Mouse (Mus musculus) cerebellum, adult 9-10 months (tissue): Measurements from ENCODE around the gene Ing1.

Source experiments
- DNase-seq: peaks from one replicate; pipeline ENCODE4 v3.0.0; 2022

Gene Ing1

DNA sequence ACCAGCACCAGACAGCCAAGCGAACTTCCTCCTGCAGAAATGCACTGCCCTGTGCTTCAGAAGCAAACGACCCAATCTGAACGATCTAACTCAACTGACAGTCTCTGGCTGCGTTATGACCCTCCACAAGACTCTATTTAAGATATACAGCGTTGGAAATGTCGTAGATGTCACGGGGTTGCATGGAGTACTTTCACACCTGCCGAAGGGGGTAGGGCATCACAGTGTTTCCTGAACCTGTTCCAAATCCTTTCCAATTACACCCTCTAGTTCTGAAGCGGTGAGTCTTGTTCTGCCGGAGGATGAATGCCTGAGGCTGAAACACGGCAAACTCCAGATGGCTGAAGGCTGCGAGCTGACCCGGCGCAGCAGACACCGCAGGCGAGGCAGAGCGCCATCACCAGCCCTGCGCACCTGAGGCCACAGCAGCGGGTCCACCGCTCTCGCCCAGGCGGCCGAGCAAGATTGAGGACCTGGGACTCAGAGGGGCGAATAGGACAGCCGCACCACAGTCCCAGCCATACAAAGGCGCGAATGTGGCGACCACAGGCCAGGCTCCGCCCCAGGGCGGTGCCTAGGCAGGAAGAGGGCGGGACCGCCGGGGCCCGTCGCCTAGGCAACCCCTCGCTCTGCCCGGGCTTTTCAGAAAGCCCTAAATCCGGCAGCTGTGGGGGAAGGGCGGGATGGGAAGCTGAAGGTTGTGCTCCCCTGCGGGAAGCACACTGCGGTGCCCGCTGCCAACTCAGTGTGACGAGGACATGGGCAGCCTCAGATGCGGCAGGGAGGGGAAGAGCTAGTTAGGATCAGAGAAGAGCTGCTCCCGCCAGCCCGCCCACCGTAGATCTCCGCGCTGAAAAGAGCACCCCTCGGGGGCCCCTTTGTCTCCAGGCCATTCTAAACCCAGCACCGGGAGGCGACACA is at the start of gene Ing1:
Ing1 (plus strand) TSS at position 773 of the 921 bp plus-strand sequence.
- DNase-seq, result peak; percentile 95

DNA sequence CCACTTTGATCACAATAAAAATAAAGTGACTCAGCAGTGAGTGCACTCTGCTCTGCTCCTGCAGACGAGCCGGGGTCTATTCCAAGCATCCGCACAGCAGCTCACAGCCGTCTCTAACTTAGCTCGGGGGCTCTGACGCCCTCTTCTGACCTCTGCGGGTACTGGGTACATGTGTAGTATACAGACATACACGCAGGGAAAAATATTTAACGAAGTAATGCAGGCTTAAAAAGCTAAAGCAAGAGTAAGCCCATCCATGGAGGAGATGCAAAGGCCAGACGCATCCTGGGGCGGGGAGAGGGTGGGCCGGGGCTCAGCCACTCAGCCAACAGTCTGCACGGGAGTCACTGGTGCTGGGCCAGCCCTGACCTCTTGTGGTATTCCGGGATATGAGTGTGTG is 49.3 kb upstream of the Ing1 start:
- no peak for DNase-seq

DNA sequence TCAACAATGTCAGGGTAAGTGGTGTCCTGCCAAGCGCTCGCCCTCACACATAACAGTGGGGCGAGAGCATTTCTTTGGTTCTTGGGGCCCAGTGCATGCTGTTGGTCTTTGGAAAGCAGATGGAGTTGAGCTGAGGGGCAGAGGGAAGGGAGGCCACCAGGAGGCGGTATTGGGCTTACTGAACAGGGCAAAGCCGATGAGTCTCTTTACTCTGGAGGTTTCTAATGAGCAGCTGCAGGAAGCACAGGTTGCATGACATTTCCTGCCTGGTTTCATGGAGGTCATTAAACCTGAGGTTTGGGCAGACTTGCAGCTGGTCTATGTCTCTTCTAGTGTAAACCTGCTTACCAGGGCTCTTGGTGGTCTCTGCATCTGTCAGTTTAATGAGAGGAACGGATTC is 48.6 kb upstream of the Ing1 start:
- peak; percentile 34 for DNase-seq

DNA sequence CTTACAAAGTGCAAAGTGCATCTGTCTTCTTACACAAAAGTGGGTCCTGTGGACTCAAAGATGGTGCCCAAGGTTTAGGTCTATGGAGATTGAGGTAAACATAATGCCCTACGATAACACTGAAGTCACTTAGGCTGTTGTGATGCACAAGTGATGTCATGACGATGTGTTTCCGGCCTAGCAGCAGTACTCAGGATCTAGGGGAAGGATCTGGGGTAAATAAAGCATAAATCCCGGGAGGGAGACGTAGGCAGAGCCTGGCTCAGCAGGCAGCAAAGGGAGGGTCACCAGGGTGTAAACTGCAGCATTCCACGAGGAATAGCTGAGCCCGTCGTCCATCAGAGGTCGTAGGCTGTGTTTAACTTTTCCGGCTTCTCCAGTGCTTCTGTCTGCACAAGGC is 46.5 kb upstream of the Ing1 start:
- DNase-seq, result no peak

- DNase-seq, result no peak
Measured at GRCm38 (mm10) chr8:11510971-11511370, 44.4 kb upstream of the Ing1 start.

- no peak for DNase-seq
Measured at GRCm38 (mm10) chr8:11512711-11513110, 42.7 kb upstream of the Ing1 start.

GRCm38 (mm10) chr8:11513247-11513646 is 42.1 kb upstream of the Ing1 start:
- no peak for DNase-seq

- no peak for DNase-seq
Measured at GRCm38 (mm10) chr8:11516292-11516691, 39.1 kb upstream of the Ing1 start.

- no peak for DNase-seq
Measured at GRCm38 (mm10) chr8:11517366-11518055, 37.9 kb upstream of the Ing1 start.

GRCm38 (mm10) chr8:11518056-11518396 is 37.3 kb upstream of the Ing1 start:
- no peak for DNase-seq

- no peak for DNase-seq
Measured at GRCm38 (mm10) chr8:11518676-11519075, 36.7 kb upstream of the Ing1 start.

- DNase-seq, result no peak
Measured at GRCm38 (mm10) chr8:11523331-11523730, 32.0 kb upstream of the Ing1 start.

- no peak for DNase-seq
Measured at GRCm38 (mm10) chr8:11530155-11530770, 25.1 kb upstream of the Ing1 start.

GRCm38 (mm10) chr8:11530849-11531248 is 24.5 kb upstream of the Ing1 start:
- DNase-seq, result no peak

- no peak for DNase-seq
Measured at GRCm38 (mm10) chr8:11534494-11534893, 20.9 kb upstream of the Ing1 start.

- no peak for DNase-seq
Measured at GRCm38 (mm10) chr8:11539049-11539448, 16.3 kb upstream of the Ing1 start.

GRCm38 (mm10) chr8:11540182-11540581 is 15.2 kb upstream of the Ing1 start:
- DNase-seq, result no peak

DNA sequence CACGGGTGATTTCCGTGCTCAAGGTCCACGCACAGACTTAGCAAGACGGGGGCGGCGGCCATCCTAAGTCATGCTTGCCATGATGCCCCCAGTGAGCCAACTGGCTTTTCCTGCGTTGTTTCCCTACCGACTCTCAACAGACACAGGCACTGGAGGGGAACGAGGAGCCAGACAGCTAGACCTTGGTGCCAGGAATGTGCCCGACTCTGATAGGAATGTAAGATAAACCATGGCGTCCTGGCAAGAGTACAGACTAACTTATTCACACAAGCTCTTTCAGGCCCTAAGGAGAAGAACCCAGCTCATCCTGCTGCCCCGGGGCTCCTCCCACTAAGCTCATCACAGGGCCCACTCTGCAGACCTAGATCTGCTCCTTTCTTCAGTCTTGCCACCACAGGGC is 13.3 kb upstream of the Ing1 start:
- no peak for DNase-seq

GRCm38 (mm10) chr8:11542866-11543265 is 12.5 kb upstream of the Ing1 start:
- DNase-seq, result no peak

DNA sequence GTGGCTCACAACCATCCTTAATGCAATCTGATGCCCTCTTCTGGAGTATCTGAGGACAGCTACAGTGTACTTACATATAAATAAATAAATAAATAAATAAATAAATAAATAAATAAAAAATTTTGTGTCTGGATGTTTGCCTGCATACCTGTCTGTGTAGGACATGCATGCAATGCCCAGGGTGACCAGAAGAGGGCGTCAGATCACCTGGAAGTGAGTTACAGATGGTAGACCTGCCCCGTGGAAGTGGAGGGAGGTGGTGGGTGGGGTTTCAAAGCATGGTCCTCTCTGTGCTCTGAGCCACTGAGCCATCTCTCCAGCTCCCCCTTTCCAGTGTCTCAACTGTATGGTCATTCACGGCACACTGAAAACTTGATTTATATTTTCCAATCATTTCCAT is 11.0 kb upstream of the Ing1 start:
- peak; percentile 51 for DNase-seq

DNA sequence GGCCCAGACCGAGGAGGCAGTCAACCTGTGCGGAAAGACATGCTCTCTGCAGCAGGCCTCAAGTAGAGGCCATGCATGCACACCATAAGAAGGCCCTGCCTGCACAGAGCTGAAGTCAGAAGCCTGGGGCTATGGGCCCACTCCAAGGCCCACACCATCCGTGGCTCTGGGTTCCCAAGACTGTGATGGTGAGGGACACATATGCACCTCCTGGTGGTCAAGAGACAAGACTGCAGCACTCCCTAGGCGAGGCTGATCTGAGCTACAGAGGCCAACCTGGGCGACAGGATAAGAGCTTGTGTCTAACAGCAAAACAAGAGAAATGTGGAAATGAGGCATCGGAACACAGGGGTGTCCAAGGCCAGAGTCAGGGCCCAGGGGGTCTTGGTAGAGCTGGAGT is 8.3 kb upstream of the Ing1 start:
- DNase-seq, result no peak

DNA sequence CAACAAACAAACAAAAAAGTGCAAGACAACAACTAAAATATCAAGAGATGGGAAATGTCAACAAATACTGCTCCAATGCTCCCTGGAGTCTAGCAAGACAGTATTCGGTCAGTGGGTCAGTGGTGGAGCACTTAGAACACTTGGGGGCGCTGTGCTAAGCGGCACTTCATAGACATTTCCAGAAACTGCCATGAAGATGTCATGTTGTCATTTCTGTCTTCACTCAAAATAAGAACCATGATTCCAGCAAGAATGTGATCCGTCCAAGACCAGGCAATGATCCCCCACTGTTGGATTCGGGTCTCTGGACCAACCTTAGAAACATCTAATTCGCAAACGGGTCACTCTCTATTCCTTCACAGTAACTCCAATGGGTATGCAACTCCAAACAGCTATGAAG is 5.7 kb upstream of the Ing1 start:
- peak; percentile 67 for DNase-seq

DNA sequence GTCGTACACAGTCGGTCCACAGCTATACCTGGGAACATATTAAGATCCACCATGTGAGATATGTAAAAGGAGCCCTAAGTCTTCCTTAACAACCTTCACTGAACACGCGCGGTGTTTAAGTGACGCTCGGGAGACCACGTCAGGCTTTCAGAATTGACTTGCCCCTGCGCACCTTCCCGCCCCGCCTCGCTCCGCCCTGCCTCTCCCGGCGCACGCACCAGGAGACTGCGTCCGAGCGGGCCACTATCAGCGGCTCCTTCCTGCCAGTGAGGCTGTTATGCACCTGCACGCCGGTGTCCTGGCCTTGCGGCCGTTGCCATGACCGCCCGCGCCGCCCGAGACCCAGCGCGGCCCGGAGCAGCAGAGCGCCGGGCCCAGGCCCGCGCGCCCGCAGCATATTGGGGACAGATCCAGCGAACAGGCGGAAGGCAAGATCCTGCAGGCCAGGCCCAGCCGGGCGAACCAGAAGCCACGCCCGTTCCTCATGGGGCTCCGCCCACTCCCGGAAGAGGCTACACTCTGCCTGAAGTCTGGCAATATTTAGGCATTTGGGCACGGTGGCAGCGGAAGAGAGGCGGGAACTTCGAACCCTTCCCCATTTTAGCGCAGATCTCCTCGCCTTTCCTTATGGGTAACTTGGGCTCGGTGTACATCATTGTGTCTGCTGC is 5.0 kb upstream of the Ing1 start, which contains the start of gene Cars2:
Cars2 (minus strand) TSS at position 503 of the 668 bp plus-strand sequence.
- DNase-seq, result peak; percentile 93
